Mouse (Mus musculus) heart, embryonic 11.5 days (tissue): ENCODE measurements around the gene Cldn12. TPM values are rescaled to one million over a fixed set of nuclear protein-coding genes. Genes with fewer than 3 reads are reported as not detected.

ENCODE experiments used
- ATAC-seq: fragments of 200-750 bp; cut with Nextera tagmentation; replicated peaks from 2 replicates; pipeline ENCODE4 v1.8.0; 2017; ENCODE audit warnings: moderate library complexity; ENCODE audit not compliant: insufficient number of reproducible peaks, low FRiP score, low TSS enrichment
- H3K27ac ChIP-seq: fragments of 300-500 bp; sonication (generic); 2 replicates; pipeline ENCODE4 v1.5.1; 2014; ENCODE audit warnings: mild to moderate bottlenecking, low read depth, low read length
- H3K27me3 ChIP-seq: fragments of 300-500 bp; sonication (generic); 2 replicates; pipeline ENCODE4 v1.6.1; 2014; ENCODE audit warnings: mild to moderate bottlenecking, low read length, mixed read lengths; ENCODE audit not compliant: control insufficient read depth, insufficient read depth
- H3K36me3 ChIP-seq: fragments of 300-500 bp; sonication (generic); 2 replicates; pipeline ENCODE4 v1.6.1; 2014; ENCODE audit warnings: mild to moderate bottlenecking, low read length, moderate library complexity, mixed read lengths; ENCODE audit not compliant: control insufficient read depth, insufficient read depth
- H3K4me1 ChIP-seq: fragments of 300-500 bp; sonication (generic); 2 replicates; pipeline ENCODE4 v1.6.1; 2014; ENCODE audit warnings: low read length; ENCODE audit not compliant: control insufficient read depth, insufficient read depth
- H3K4me2 ChIP-seq: fragments of 300-500 bp; sonication (generic); 2 replicates; pipeline ENCODE4 v1.6.1; 2014; ENCODE audit warnings: mild to moderate bottlenecking, moderate library complexity
- H3K4me3 ChIP-seq: fragments of 300-500 bp; sonication (generic); 2 replicates; pipeline ENCODE4 v1.5.1; 2014; ENCODE audit warnings: low read depth, low read length
- H3K9ac ChIP-seq: fragments of 300-500 bp; sonication (generic); 2 replicates; pipeline ENCODE4 v1.6.1; 2014; ENCODE audit warnings: mild to moderate bottlenecking, low read depth, low read length, moderate library complexity
- H3K9me3 ChIP-seq: fragments of 300-500 bp; sonication (generic); replicated peaks from 2 replicates; pipeline ENCODE4 v1.6.1; 2016; ENCODE audit warnings: low read length; ENCODE audit not compliant: control insufficient read depth
- WGBS: fragments of 180-500 bp; shearing (Covaris S2); extraction: QIAGEN DNeasy Blood & Tissue Kit; methylation state at CpG from one replicate; pipeline ENCODE4 v1.1.7; 2014; ENCODE audit not compliant: insufficient replicate concordance; 5-methylcytosine and 5-hydroxymethylcytosine counted together
- polyA plus RNA-seq: library from polyadenylated mRNA; unstranded; fragments of >200 nt; fragmentation: Nextera tagmentation; extraction: Ambion mirVana; gene quantifications from 2 replicates; pipeline ENCODE4 v1.2.1, GENCODE M21; 2014

The Cldn12 gene
- polyA plus RNA-seq, 1 experiment from 2014 or later, result 18.5 TPM

- no peaks in the 10 kb centered on the region for H3K9me3 ChIP-seq
- H3K4me2 ChIP-seq, result no peak overlapping the region
- peaks cover 9% of the 10 kb centered on the region for H3K36me3 ChIP-seq
- H3K9ac ChIP-seq, result no peak overlapping the region
- no peak overlapping the region for H3K27ac ChIP-seq
- no peak overlapping the region for H3K4me3 ChIP-seq
- no peak for ATAC-seq
- H3K4me1 ChIP-seq, result no peaks in the 10 kb centered on the region
- no peaks in the 10 kb centered on the region for H3K27me3 ChIP-seq
- WGBS, result 83% methylated on average over 1 of the region's 1 CpGs
These were observed 21.4 kb upstream of the Cldn12 start for GRCm38 (mm10) chr5:5536131-5536530.

GRCm38 (mm10) chr5:5533656-5534420 is 19.1 kb upstream of the Cldn12 start:
- Histone ChIP-seq H3K27me3 (no peaks in the 10 kb centered on the region), H3K9me3 (no peaks in the 10 kb centered on the region), H3K4me2 (no peak overlapping the region), H3K27ac (no peak overlapping the region), H3K36me3 (peaks cover 6% of the 10 kb centered on the region), H3K9ac (no peak overlapping the region), H3K4me1 (no peaks in the 10 kb centered on the region), H3K4me3 (no peak overlapping the region)
- ATAC-seq, result no peak
- WGBS, result 86% methylated on average over 3 of the region's 3 CpGs

- no peak for ATAC-seq
- Histone ChIP-seq H3K4me1 (0 out of 2 replicates have a peak, but pooled peaks cover 2% of the 10 kb centered on the region), H3K9me3 (no peaks in the 10 kb centered on the region), H3K27ac (no peak overlapping the region), H3K9ac (no peak overlapping the region), H3K4me3 (no peak overlapping the region), H3K36me3 (peaks cover 3% of the 10 kb centered on the region), H3K4me2 (no peak overlapping the region; the same call in 1 of the 2 replicates), H3K27me3 (no peaks in the 10 kb centered on the region)
- 76% methylated on average over 5 of the region's 5 CpGs for WGBS
These were observed 653 bp upstream of the Cldn12 start for GRCm38 (mm10) chr5:5515411-5515810.

- Histone ChIP-seq H3K27me3 (no peaks in the 10 kb centered on the region), H3K9ac (no peak overlapping the region), H3K36me3 (peaks cover 3% of the 10 kb centered on the region), H3K4me3 (no peak overlapping the region), H3K27ac (no peak overlapping the region), H3K9me3 (no peaks in the 10 kb centered on the region), H3K4me2 (no peak overlapping the region), H3K4me1 (0 out of 2 replicates have a peak, but pooled peaks cover 2% of the 10 kb centered on the region)
- no peak for ATAC-seq
- 84% methylated on average over 3 of the region's 3 CpGs for WGBS
These were observed 3.4 kb downstream of the Cldn12 start for GRCm38 (mm10) chr5:5511401-5511800.

GRCm38 (mm10) chr5:5510989-5511388 is 3.8 kb downstream of the Cldn12 start:
- Histone ChIP-seq H3K27ac (no peak overlapping the region), H3K36me3 (peaks cover 3% of the 10 kb centered on the region), H3K4me2 (no peak overlapping the region), H3K9ac (no peak overlapping the region), H3K9me3 (no peaks in the 10 kb centered on the region), H3K27me3 (no peaks in the 10 kb centered on the region), H3K4me1 (0 out of 2 replicates have a peak, but pooled peaks cover 2% of the 10 kb centered on the region), H3K4me3 (no peak overlapping the region)
- ATAC-seq, result no peak
- 52% methylated on average over 5 of the region's 5 CpGs for WGBS

- Histone ChIP-seq H3K4me2 (no peak overlapping the region), H3K36me3 (peaks cover 3% of the 10 kb centered on the region), H3K27me3 (no peaks in the 10 kb centered on the region), H3K27ac (no peak overlapping the region), H3K9me3 (no peaks in the 10 kb centered on the region), H3K4me1 (0 out of 2 replicates have a peak, but pooled peaks cover 2% of the 10 kb centered on the region), H3K9ac (no peak overlapping the region), H3K4me3 (no peak overlapping the region)
- no peak for ATAC-seq
- 70% methylated on average over 10 of the region's 10 CpGs for WGBS
These were observed 4.4 kb downstream of the Cldn12 start for GRCm38 (mm10) chr5:5510304-5510887.

- Histone ChIP-seq H3K4me2 (no peak overlapping the region), H3K36me3 (peaks cover 3% of the 10 kb centered on the region), H3K9ac (no peak overlapping the region), H3K4me1 (no peaks in the 10 kb centered on the region), H3K27me3 (no peaks in the 10 kb centered on the region), H3K9me3 (no peaks in the 10 kb centered on the region), H3K27ac (no peak overlapping the region), H3K4me3 (no peak overlapping the region)
- no peak for ATAC-seq
- 79% methylated on average over 10 of the region's 10 CpGs for WGBS
These were observed 6.5 kb downstream of the Cldn12 start for GRCm38 (mm10) chr5:5508231-5508630.

GRCm38 (mm10) chr5:5507701-5508225 is 7.0 kb downstream of the Cldn12 start:
- no peak overlapping the region for H3K4me3 ChIP-seq
- no peaks in the 10 kb centered on the region for H3K27me3 ChIP-seq
- ATAC-seq, result peak; percentile 35; the same call in 1 of the 2 replicates
- H3K27ac ChIP-seq, result no peak overlapping the region
- H3K9me3 ChIP-seq, result no peaks in the 10 kb centered on the region
- no peak overlapping the region for H3K4me2 ChIP-seq
- H3K4me1 ChIP-seq, result no peaks in the 10 kb centered on the region
- no peak overlapping the region for H3K9ac ChIP-seq
- peaks cover 3% of the 10 kb centered on the region for H3K36me3 ChIP-seq
- 64% methylated on average over 20 of the region's 20 CpGs for whole genome bisulfite sequencing
